Mouse (Mus musculus) cerebral cortex, adult 2 months (tissue): ENCODE measurements around the gene Fam227a.

Experiments
- WGBS: fragments of 180-500 bp; shearing (Covaris S2); methylation state at CpG from one replicate; pipeline ENCODE4 v1.1.7; 2018; 5-methylcytosine and 5-hydroxymethylcytosine counted together

The Fam227a gene

DNA sequence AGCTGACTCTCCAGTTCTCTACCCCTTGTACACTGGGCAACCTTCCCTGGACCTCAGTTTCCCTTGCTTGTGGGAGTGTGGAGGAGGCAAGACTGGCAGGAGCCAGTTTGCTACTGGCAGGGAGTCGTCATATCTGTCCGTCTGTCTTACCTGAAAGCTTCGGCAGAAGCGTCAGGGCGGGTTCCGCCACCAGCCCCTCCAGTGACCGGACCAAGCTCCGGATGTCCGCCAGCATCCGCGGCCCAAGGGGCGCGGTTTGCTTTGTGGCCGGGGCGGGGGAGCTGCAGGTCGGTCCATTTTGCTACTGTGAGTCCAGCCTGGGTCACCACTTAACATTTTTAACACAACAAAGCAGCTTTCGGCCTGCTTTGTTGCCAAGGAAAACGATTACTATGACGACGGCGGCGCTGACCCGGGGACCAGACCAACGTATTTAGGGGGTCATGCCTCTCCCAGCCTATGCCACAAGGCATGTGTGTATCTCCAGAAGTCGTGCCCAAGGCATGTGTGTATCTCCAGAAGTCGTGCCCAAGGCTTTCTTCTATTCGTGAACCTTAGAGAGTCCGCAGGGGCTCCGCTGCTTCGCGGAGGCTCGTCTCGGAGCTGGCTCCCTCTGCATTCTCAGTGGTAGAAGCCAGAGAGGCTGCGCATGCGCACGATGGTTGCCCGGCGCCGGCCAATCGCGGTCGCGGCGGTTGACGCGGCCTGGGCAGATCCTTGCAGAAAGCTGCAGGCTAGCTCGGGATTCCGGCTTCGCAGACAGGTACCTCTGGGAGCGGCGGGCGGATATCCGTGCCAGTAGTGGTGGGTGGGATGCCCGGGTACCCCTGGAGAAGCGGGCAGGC is at the start of gene Fam227a, which contains the start of gene Cby1:
Gene Fam227a, minus strand, starts transcription at position 426 of the 845 bp plus-strand sequence.
Gene Cby1, plus strand, starts transcription at position 669 of the 845 bp plus-strand sequence.
- under 1% methylated on average over 55 of the region's 55 CpGs for WGBS

DNA sequence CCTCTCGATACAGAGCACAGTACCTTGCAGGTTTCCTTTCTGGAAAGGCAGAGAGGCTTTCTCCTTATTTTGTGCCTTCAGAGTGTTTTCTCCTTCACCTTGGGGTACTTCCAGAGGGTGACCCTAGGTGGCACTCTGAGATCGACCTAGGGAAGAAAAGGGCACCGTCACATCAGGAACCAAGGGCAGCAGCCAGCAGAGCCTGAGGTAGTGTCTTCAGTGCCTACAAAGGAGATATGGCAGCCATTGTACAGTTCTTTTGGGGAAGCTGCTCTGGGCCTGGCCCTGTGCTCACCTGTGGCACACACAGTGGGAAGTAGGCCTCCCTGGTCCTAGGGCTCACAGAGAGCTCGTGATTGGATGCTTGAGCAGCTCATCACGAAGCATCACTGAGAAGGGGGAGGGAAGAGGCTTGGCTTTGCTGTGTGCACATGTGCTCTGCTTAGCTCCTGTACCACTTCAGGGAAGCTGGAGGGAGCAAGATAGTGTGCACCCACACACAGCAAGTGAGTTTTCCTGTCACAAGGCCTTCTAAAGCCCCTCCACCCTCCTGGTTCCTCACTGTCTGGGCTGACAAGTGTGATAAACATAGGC is 49.6 kb upstream of the Fam227a start:
- 84% methylated on average over 5 of the region's 5 CpGs for WGBS

DNA sequence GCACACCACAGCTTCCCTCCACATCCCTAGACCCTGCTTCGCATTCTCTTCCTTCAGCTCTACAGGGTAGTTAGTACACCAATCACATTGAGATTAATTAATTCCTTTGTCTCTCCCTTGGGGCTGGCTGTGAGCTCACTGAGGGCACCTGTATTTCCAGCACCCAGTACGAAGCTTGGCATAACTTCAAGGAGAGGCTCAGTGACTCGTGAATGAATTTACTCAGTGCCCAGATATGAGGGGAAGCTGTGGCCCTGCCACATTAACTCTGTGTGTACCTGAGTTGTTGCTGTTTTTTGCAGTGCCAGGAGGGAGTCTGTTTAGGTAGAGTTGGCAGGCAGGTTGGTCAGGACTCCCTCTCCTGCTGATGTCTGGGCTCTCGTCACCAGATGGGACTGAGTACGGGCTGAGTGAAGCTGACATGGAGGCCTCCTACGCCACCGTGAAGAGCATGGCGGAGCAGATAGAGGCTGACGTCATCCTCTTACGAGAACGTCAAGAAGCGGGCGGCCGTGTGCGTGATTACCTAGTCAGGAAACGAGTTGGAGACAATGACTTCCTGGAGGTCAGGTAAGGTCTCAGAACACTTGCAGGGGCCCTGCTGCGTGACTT is 48.0 kb upstream of the Fam227a start:
- 73% methylated on average over 17 of the region's 17 CpGs for whole genome bisulfite sequencing

DNA sequence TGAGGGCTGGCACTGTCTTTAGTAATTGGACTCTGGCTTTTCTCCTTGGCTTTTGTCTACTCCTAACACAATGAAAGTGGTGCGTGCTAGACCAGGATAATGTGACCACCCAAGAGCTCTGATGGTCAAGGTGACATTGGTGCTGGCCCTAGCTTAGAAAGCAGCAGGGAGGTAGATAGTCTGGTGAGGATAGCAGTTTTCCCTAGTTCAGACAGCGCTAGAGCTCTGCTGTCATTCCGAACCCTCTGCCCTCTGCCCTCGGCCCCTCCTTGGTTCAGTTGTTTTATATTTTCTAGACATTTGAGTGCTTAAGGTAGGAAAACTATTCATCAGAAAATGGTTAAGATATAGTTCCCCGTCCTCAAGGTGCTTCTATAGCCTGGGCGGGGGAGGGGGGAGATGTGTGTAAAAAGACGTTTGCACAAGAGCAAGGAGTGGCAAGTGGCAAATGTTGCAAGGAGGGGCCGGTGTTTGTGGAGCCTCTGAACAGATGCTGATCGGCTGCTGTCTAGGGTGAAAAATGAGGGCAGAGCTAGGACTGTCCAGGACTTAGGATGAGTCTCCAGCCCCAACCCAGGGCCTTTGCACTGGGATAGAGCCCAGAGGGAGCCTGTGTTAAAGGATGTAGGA is 38.9 kb upstream of the Fam227a start:
- 84% methylated on average over 9 of the region's 9 CpGs for WGBS

DNA sequence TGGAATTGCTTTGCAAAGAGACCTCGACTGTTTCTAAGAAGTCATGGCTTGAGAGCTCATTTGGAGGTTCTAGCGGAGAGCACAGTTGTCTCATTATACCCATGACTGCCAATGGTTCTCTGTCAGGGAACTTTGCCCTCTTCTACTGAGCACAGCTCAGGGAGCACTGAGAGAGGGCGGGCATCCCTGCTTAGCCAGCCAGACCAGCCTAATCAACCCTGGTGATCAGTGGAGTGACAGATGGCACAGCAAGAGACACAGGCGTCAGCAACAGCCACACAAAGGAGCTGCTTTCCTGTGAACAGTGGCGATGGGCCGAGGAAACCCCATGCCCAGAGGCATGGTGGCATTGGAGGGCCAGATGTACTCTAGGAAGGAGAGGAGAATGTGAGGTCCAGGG is 38.3 kb upstream of the Fam227a start:
- WGBS: 67% methylated on average over 6 of the region's 6 CpGs

DNA sequence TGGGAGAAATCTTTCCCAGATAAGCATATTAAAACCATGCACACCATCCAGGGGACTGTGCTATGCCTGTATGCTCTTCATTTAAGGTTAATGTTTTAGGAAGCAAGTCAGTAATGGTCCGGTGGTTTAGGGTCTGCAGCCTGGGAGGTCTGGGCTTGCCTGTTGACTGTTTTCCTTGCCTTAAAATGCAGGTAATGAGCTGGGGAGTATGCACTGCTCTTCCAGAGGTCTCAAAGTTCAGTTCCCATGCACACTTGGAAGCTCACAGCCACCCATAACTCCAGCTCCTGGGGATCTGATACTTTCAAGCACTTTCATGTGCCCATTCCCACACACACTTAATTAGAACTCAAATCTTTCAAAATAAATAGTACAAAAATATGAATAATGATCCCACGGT is 37.8 kb upstream of the Fam227a start:
- WGBS: 95% methylated on average over 2 of the region's 2 CpGs

DNA sequence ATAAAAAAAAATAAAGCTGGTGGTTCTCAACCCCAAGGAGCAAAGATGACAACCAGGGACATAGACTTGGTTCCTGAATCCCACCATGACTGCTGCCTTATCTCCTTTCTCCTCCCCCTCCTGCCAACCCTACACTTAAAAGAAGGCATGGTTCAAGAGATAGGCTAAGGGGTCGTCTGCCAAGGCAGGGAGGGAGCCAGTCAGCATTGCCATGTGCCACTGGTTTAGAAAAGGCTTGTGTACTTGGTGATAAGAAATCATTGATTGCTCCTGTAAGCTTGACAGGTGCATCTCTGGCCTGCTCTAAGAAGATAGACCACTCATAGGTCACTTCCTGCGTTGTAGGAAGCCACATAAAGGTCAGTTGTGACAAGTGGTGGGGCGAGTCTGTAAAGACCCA is 36.8 kb upstream of the Fam227a start:
- 85% methylated on average over 3 of the region's 3 CpGs for WGBS

DNA sequence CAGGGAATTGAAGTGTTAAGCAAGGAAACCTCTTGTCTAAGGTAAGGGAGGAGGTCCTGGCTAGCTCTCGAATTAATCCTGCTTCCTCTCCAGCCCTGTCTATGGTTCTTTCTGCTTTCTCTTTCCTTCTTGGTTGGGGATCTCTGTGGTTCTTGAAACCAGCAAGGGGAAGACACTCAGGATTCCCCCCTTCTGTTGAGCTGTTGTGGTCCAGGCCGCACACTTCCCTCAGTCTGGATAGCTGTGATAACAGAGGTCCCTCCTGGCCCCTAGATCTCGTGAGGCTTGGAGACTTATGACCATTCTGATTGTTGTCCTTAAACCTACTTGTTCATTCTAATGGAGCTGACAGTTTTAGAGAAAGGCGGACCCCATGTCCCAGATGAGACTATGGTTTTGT is 35.8 kb upstream of the Fam227a start:
- 91% methylated on average over 4 of the region's 4 CpGs for WGBS

DNA sequence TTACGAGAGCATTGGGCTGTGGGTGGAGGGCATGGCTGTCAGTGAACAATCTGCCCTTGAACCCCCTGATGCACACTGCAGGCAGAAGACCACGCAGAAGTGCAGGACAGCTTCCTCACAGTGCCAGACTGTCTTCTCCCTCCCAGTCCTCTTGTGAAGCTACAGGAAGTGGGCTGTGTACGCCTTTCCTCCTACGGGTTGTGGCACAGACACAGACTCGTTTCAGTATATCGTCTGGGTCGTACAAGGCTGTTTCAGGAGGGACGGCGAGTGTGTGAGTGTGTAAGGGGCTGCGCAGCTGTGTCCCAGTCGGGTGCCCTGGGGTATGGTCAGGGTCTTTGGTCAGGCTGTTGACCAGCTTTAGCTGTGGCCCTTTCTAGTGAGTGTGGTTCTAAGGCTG is 35.0 kb upstream of the Fam227a start:
- WGBS: 37% methylated on average over 11 of the region's 11 CpGs

DNA sequence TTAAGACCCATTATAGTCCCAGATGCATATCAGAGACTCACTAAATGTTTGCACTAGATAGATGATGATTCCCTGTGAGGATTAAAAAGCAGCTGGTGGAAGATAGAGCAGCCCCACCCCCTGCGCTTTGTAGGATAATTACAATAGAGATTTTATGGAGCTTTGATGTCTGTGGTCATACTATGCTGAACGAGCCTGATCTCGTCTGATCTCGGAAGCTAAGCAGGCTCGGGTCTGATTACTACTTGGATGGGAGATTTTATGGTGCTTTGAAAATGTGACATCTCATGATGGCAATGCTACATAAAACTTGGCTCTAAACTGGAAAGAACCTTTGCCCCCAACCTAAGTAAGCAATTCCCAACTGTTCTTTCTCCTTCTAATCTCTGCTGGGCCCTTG is 33.6 kb upstream of the Fam227a start:
- WGBS: 77% methylated on average over 5 of the region's 5 CpGs

DNA sequence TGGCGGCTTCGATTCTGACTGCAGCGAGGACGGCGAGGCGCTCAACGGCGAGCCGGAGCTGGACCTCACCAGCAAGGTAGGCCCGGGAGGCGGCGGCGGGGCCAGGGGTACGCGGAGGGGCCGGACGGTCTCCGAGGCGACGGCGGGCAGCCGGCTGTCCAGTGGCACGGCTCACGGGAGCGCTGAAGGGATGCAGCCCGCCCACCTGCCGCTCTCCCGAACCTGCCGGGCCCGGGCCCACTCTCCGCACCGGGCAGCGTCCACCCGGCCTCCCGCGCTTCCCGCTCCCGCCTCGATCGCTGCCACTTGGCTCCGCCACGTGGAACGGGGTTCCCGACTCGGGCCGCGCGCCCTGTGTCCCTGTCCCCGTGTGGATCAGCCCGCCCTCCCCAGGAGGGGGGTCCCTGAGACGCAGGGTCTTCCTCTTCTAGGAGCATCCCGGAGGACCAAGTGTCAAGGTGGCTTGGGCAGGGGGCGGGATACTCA is 32.3 kb upstream of the Fam227a start:
- WGBS: under 1% methylated on average over 53 of the region's 53 CpGs

DNA sequence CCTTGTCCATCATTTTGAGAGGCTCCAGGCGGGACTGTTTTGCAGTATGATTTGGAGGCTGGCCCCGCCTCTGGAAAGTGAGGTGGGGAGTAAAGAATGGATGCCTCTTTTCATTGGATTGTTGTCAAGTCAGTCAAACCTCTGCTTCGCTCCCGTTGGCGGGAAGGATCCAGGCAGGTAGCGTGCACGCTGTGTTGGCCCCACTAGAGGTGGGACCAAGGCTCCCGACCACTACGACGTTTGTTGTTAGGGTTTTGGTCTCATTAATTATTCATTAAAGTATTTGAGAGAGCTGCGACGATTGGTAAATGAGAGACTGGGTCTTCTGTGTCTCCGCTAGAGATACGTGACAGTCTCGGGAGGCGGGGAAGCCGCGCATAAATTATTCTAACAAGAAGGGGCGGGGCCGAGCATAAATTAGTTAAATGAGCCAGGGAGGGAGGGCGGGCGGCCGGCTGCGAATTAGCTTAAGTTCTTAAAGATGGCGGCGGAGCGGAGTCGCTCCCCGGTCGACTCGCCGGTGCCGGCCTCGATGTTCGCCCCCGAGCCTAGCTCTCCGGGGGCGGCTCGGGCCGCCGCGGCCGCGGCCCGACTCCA is 31.8 kb upstream of the Fam227a start, which contains the start of gene Gtpbp1:
Gene Gtpbp1, plus strand, starts transcription at position 420 of the 597 bp plus-strand sequence.
- under 1% methylated on average over 45 of the region's 45 CpGs for WGBS

DNA sequence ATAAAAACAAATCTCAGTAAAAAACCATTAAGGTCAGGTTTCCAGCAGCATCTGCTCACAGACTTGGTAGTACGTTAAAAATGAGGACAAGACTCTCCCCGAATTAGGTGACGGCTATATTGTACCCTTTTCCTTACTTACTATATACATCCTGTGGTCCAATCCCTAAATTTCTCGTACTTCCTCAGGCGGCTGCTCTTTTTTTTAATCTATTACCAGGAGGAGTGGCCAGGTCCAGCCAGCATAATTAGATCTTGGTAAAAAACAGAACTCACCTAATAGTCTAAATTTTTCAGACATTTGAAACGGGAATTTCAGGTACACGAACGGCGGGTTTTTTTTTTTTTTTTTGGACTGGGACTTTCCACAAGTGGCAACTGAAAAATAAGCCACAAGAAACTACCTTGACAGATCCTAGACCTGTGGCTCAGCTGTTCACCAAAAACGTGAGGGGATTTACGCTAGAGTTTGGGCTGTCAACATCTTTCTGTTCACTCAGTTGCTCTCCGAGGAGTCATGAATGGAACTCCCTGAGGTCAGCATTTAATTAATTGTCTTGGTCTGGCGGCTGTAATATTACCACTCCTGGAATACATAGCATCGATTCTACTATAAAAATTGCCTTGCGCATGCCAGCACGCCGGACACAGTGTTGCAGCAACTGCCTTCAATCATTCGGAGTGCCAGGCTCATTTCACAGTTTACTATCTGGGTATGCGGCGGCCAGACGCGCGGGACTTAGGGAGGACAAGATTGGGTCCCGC is 31.1 kb upstream of the Fam227a start:
- WGBS: 12% methylated on average over 24 of the region's 24 CpGs

DNA sequence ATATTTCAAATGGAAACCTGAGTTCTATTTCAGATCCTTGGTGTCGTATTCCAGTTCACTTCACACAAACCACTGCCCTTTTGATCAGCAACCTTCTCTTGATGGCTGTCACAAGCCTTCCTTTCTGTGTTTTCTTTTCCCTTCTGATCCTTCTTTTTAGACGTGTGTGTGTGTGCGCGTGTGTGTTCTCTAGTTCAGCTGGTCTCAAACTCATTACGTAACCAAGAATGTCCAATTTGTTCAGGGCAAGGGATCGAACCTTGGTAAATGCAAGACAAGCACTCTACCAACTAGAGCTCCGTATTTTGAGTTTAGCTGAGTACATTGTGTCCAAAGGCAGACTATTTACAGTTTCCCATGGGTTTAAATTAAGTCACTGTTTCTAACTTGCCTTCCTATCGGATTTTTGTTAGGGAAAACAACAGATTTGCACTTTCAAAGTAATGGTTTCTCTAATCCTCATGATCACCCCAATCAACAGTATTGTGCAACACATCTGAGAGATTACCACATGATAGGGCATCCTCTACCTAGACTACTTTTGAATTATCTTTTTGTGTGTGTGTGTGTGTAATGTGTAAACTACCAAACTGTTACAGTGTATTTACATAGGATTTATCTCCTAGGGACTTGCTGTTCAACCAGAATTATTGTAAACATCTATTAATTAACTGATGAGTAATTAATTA is 29.7 kb upstream of the Fam227a start:
- 5% methylated on average over 8 of the region's 8 CpGs for WGBS

DNA sequence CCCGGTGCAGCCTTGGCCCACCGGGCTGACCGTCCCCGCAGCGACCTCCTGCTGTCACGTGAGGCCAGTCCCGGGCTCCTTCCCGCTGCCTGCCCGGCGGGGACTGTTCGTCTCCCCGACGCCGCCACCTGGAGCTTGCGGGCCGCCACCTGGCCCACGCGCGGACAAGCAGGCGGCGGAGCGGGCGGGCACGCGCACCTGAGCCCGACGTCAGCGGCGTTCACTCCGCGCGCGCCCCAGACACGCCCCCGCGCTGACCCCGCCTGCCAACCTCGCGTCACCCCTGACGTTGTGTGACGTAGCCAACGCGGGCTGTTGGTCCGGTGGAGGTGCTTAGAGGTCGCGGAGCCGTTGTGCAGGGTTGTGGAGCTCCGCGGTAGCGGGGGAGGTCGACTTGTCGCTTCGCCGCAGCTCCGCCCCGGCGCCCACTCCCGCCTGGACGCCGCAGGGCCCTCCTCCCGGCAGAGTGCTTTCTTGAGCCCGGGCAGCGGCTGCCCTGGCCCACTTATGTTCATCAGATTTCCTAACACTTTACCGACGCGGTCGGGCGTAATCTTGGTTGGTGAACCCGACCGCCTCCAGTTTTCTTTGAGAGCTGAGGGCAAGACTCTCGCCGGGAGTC is 29.0 kb upstream of the Fam227a start, which contains the start of gene Josd1:
Gene Josd1, minus strand, starts transcription at position 274 of the 622 bp plus-strand sequence.
- under 1% methylated on average over 72 of the region's 72 CpGs for WGBS

DNA sequence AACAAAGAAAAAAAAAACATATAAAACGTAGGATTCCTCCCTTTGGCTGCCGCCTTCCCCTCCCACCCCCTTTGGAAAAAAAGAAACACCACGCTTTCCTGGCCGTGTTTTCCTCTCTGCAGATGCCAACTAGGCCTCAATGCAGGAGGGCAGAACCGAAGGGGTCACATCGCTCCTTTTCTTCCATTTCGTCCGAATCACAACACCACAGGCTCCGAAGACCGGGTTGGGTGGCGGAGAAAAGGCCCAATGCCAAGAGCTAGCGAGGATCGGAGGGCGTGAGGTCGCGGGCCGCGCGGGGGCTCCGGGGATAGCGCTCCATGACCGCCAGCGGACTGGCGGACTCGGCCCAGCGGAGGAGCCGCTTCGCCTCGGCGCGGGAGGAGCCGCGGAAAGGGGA is 28.4 kb upstream of the Fam227a start:
- under 1% methylated on average over 33 of the region's 33 CpGs for WGBS

DNA sequence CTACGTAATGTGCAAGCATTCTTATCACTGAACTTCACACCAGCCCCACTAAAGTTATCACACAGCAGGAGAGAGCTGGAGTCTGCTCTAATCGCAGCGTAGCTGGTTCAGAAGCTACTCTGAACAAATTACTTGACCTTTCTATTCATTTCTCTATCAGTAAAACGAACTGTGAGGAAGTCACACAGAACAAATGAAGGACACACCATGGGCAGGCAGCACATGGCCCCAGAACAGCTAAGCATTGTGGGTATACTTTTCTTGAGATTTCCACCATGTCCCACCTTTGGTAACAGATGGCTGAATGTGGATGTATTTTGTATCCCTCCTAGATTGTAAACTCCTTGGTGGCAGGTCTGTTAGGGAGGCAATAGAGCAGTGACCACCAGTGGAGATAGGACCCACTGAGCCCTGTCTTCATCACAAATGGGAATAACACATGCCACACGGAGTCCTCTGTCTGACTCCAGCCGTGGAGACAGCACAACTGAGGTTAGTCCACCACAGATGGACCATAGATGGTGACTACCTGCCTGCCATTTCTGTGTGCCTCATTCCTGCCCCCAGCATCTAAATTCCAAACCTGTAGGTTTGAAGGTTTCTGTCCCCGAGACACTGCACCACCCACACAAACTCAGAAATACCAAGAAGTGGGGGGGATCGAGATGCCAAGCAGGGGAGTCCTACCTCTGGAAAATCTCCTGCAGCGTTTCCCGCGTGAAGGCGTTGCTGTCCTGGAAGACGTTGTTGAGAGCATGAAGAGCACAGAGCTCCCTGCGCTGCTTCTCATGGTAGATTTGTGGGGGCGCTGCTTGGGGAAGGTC is 27.5 kb upstream of the Fam227a start:
- WGBS: 10% methylated on average over 15 of the region's 15 CpGs

DNA sequence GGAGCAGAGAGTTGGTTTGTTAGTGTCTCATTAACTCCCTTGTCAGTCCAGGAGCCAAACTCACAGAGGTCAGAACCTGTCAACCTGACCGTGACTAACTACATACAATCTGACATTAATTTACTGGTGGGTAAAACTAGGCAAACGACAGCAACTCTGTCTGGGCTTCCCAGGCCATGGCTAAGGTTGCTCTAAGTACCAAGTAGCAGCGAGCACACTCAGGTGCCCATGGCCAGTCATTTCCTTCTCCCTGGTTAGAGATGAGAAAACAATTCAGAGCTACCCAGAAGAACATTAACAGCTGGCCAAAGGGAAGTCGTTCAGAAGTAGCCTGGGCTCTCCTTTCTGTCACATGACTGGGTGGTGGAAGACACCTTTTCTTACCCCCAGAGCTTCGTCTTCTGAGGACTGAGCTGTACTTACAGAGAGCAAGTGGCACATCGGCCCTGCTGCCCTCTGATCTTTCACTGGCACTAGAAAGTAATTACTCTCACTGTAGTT is 26.4 kb upstream of the Fam227a start:
- WGBS: 18% methylated on average over 6 of the region's 6 CpGs

DNA sequence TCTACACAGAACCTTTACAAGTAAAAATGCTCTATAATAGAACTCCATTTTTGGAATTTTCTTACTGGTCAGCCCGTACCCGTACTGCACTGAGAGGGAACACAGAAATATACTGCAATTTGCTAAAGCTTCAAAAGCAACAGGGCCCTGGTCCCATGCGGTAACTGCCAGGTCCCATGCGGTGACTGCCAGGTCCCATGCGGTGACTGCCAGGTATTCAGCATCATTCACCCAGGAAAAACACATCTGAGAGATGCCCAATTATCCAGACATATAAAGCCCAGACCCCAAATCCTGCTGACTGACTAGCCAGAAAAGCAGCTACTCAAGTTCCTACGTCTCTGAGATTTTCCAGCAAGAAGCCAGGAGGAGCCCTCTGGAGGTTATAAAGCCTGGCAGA is 25.9 kb upstream of the Fam227a start:
- WGBS: 30% methylated on average over 6 of the region's 6 CpGs
